Mouse (Mus musculus) midbrain, embryonic 13.5 days (tissue): ENCODE data around the gene Snx11. TPM values are rescaled to one million over a fixed set of nuclear protein-coding genes. Genes with fewer than 3 reads are reported as not detected.
"Not testable (repeated sequence)": the region's sequence is repeated elsewhere in the genome, so short reads cannot be mapped to it uniquely, and the experiment has no call there.

Source experiments
- ATAC-seq: fragments of 200-750 bp; cut with Nextera tagmentation; 2 replicates; pipeline ENCODE4 v1.8.0; 2017; ENCODE audit warnings: mild to moderate bottlenecking, moderate TSS enrichment, moderate library complexity
- H3K27ac ChIP-seq: fragments of 300-500 bp; sonication (generic); 2 replicates; pipeline ENCODE4 v1.5.1; 2015; ENCODE audit warnings: inconsistent platforms, mild to moderate bottlenecking, moderate library complexity
- H3K27me3 ChIP-seq: fragments of 300-500 bp; sonication (generic); 2 replicates; pipeline ENCODE4 v1.6.1; 2015; ENCODE audit warnings: mild to moderate bottlenecking, inconsistent platforms
- H3K36me3 ChIP-seq: fragments of 300-500 bp; sonication (generic); 2 replicates; pipeline ENCODE4 v1.6.1; 2015; ENCODE audit warnings: mild to moderate bottlenecking, inconsistent platforms
- H3K4me1 ChIP-seq: fragments of 300-500 bp; sonication (generic); replicated peaks from 2 replicates; pipeline ENCODE4 v1.6.1; 2015; ENCODE audit warnings: inconsistent platforms
- H3K4me2 ChIP-seq: fragments of 300-500 bp; sonication (generic); replicated peaks from 2 replicates; pipeline ENCODE4 v1.6.1; 2015; ENCODE audit warnings: moderate library complexity, mild to moderate bottlenecking, inconsistent platforms
- H3K4me3 ChIP-seq: fragments of 300-500 bp; sonication (generic); replicated peaks from 2 replicates; pipeline ENCODE4 v1.5.1; 2015; ENCODE audit warnings: mild to moderate bottlenecking, inconsistent platforms
- H3K9ac ChIP-seq: fragments of 300-500 bp; sonication (generic); replicated peaks from 2 replicates; pipeline ENCODE4 v1.6.1; 2015; ENCODE audit warnings: mild to moderate bottlenecking, inconsistent platforms
- H3K9me3 ChIP-seq: fragments of 300-500 bp; sonication (generic); 2 replicates; pipeline ENCODE4 v1.6.1; 2016; ENCODE audit warnings: mild to moderate bottlenecking, inconsistent platforms
- WGBS: fragments of 180-500 bp; shearing (Covaris S2); methylation state at CpG from one replicate; pipeline ENCODE4 v1.1.7; 2015; 5-methylcytosine and 5-hydroxymethylcytosine counted together
- polyA plus RNA-seq: library from polyadenylated mRNA; unstranded; fragments of >200 nt; fragmentation: Nextera tagmentation; extraction: Ambion mirVana; gene quantifications from 2 replicates; pipeline ENCODE4 v1.2.1, GENCODE M21; 2015

The Snx11 gene
- polyA plus RNA-seq, 1 experiment from 2014 or later, result 45.6 TPM

DNA sequence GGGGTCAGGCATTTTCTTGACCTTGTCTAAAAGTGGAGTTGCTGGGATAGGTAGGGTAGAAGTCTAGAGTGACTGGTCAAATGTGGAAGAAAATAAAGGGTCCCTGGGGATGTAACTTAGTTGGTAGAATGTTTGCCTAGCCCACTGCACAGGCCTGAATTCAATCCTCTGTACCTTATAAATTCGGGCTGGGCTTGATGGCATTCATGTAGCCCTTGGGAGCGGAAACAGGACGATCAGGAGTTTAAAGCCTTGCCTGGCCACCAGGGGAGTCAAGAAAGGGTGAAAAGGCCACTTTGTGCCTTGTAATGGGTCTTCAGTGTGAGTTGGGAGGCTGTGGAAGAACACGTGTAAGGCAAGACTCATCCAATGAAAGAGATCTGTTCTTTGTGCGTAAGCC is 12.6 kb upstream of the Snx11 start:
- H3K4me2 ChIP-seq, result peak overlapping the region; percentile 74
- H3K9me3 ChIP-seq, result no peaks in the 10 kb centered on the region
- H3K36me3 ChIP-seq, result peaks cover 3% of the 10 kb centered on the region; the same call in 1 of the 2 replicates
- no peak for ATAC-seq
- H3K4me3 ChIP-seq, result peak overlapping the region; percentile 75
- H3K9ac ChIP-seq, result peak overlapping the region; percentile 90
- 7% methylated on average over 5 of the region's 5 CpGs for WGBS
- no peaks in the 10 kb centered on the region for H3K27me3 ChIP-seq
- peaks cover 48% of the 10 kb centered on the region for H3K4me1 ChIP-seq
- no peak overlapping the region for H3K27ac ChIP-seq

GRCm38 (mm10) chr11:96788871-96789795 is 11.8 kb upstream of the Snx11 start, which contains the start of gene Cbx1:
Gene Cbx1 (plus strand): TSS chr11:96789127.
- 1% methylated on average over 92 of the region's 93 CpGs for WGBS
- Histone ChIP-seq H3K9me3 (no peaks in the 10 kb centered on the region), H3K27me3 (no peaks in the 10 kb centered on the region), H3K4me2 (peak within 1 kb of the TSS; percentile 74), H3K4me3 (peak within 1 kb of the TSS; percentile 75), H3K4me1 (peaks cover 48% of the 10 kb centered on the region), H3K27ac (peak within 1 kb of the TSS; percentile 97), H3K36me3 (no peaks in the 10 kb centered on the region), H3K9ac (peak within 1 kb of the TSS; percentile 90)
- ATAC-seq, result peak; percentile 99

DNA sequence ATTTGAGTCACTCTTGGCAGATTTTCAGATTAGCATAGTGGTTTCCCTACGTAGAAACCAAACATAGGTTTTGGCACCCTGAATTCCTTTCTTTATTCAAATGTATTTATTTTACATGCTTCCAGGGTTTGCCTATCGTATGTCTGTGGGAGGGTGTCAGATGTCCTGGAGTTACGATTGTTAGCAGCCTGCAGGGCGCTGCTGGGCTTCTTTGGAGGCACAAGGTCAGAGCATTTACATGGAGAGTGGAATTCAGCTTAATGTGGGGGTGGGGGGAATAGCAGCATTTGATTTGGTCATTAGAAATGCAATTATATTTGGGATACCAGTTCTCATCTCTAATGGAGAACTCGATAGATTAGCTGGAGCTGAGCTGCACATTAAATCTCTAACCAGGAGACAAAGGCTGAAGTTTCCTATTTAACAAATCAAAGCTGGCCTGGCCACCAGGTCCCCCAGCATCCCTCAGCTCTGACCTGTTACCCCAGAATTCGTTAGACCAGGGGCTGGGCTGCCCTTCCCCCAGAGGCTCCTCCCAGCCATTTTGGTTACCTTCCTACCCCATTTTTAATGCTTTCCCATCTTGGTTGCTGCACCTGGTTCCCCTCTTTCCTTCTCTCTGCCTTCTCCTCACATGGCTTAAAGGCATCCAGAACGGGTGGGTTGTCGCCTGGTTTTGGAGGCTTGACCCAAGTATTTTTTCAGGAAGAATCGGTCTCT is 9.5 kb upstream of the Snx11 start:
- no peak overlapping the region for H3K9ac ChIP-seq
- ATAC-seq, result no peak
- no peak overlapping the region for H3K27ac ChIP-seq
- H3K4me2 ChIP-seq, result no peak overlapping the region
- H3K4me1 ChIP-seq, result peaks cover 26% of the 10 kb centered on the region
- H3K9me3 ChIP-seq, result no peaks in the 10 kb centered on the region
- no peaks in the 10 kb centered on the region for H3K36me3 ChIP-seq
- WGBS, result 34% methylated on average over 9 of the region's 9 CpGs
- no peaks in the 10 kb centered on the region for H3K27me3 ChIP-seq
- H3K4me3 ChIP-seq, result no peak overlapping the region

GRCm38 (mm10) chr11:96784847-96785246 is 7.5 kb upstream of the Snx11 start:
- H3K4me3 ChIP-seq, H3K9me3 ChIP-seq, H3K36me3 ChIP-seq, H3K9ac ChIP-seq, H3K27me3 ChIP-seq, ATAC-seq, H3K4me1 ChIP-seq, H3K4me2 ChIP-seq, H3K27ac ChIP-seq: not testable (repeated sequence)
- WGBS, result 15% methylated on average over 7 of the region's 7 CpGs

DNA sequence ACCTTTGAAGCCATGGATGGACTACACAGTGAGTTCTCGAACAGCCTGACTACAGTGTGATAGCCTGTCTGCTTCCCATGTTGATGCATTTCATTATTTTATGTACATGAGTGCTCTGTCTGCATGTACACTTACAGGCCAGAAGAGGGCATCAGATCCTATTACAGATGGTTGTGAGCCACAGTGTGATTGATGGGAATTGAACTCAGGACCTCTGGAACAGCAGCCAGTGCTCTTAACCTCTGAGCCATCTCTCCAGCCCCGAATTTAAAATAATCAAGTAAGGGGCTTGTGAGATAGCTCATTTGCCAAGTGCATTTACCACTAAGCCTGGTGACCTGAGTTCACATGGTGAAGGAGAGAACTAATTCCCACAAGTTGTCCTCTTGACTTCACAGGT is 4.1 kb upstream of the Snx11 start:
- Histone ChIP-seq H3K36me3 (no peaks in the 10 kb centered on the region), H3K27ac (no peak overlapping the region), H3K9me3 (no peaks in the 10 kb centered on the region), H3K27me3 (no peaks in the 10 kb centered on the region), H3K9ac (no peak overlapping the region), H3K4me2 (no peak overlapping the region), H3K4me1 (peaks cover 10% of the 10 kb centered on the region), H3K4me3 (no peak overlapping the region)
- WGBS, result 83% methylated on average over 2 of the region's 2 CpGs
- ATAC-seq, result no peak

DNA sequence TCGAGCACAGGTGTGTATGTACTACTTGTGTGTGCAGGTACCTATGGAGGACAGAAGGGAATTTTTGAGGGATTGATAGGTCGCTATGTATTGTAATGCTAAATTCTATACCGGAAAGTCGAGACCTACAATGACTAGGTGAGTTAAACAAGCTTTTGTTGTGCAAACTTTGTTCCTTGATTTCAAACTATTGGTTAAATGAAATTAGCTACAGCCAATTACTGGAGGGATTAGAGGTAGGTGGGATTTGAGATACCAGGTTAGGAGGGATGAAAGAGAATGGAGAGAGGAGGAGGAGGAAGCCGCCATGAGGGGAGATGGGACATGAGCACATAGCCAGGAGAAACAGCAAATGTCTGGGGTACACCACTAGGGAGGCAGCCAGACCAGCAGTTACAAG is 2.9 kb upstream of the Snx11 start:
- Histone ChIP-seq H3K9ac (no peak overlapping the region), H3K27me3 (no peaks in the 10 kb centered on the region), H3K27ac (no peak overlapping the region), H3K4me3 (no peak overlapping the region), H3K9me3 (no peaks in the 10 kb centered on the region), H3K4me2 (no peak overlapping the region), H3K36me3 (no peaks in the 10 kb centered on the region), H3K4me1 (peaks cover 21% of the 10 kb centered on the region)
- 76% methylated on average over 5 of the region's 5 CpGs for WGBS
- no peak for ATAC-seq

DNA sequence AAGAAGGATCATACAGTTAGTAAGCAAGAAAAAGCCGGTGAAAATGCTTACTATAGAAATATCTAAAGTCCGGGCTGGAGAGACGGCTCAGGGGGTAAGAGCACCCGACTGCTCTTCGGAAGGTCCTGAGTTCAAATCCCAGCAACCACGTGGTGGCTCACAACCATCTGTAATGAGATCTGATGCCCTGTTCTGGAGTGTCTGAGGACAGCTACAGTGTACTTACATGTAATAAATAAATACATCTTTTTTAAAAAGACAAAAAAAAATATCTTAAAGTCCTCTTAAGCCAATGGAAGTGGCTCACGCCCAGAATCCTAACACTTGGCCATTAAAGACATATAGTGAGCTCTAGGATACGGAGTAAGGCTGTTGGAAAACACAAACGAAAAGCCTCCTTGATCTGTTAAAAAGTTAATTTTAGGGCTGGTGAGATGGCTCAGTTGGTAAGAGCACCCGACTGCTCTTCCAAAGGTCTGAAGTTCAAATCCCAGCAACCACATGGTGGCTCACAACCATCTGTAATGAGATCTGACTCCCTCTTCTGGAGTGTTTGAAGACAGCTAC is 785 bp upstream of the Snx11 start:
- Histone ChIP-seq H3K9ac (peak overlapping the region; percentile 76; the same call in 1 of the 2 replicates), H3K27ac (peak overlapping the region; percentile 68), H3K4me2 (peak overlapping the region; percentile 78), H3K4me1 (peaks cover 30% of the 10 kb centered on the region), H3K4me3 (peak overlapping the region; percentile 79)
- H3K36me3 ChIP-seq, H3K27me3 ChIP-seq, ATAC-seq, H3K9me3 ChIP-seq: not testable (repeated sequence)
- 75% methylated on average over 10 of the region's 10 CpGs for WGBS

DNA sequence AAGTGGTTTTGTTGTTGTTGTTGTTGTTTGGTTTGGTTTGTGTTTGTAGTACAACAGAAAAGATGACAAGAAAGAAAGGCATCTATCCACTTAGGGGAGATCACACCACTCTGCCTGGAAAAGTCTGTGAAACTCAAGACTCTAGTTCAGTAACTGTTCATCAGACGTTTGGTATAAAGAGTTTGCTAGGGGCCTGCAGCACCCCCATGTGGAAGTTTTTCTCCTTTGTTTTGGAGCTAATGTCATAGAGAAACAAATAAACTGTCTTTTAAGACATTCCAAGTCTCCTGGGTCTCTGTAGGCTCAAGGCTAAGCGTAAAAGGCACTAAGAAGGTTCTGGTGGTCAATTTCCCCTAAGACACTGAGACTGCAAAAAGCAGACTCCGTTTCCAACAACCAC is 1.3 kb downstream of the Snx11 start:
- Histone ChIP-seq H3K27ac (no peak overlapping the region), H3K4me3 (peak overlapping the region; percentile 79; the same call in 1 of the 2 replicates), H3K9me3 (no peaks in the 10 kb centered on the region), H3K36me3 (peaks cover 29% of the 10 kb centered on the region), H3K4me2 (peak overlapping the region; percentile 78), H3K27me3 (no peaks in the 10 kb centered on the region), H3K4me1 (peaks cover 30% of the 10 kb centered on the region), H3K9ac (peak overlapping the region; percentile 76)
- ATAC-seq, result no peak
- WGBS, result 56% methylated on average over 3 of the region's 3 CpGs

GRCm38 (mm10) chr11:96775665-96776064 is 1.7 kb downstream of the Snx11 start:
- H3K4me2 ChIP-seq, result peak overlapping the region; percentile 78; the same call in 1 of the 2 replicates
- H3K27me3 ChIP-seq, result no peaks in the 10 kb centered on the region
- H3K9ac ChIP-seq, result no peak overlapping the region
- peaks cover 30% of the 10 kb centered on the region for H3K4me1 ChIP-seq
- no peak overlapping the region for H3K27ac ChIP-seq
- H3K4me3 ChIP-seq, result no peak overlapping the region
- ATAC-seq, result no peak
- H3K9me3 ChIP-seq, result no peaks in the 10 kb centered on the region
- WGBS, result 72% methylated on average over 7 of the region's 7 CpGs
- peaks cover 33% of the 10 kb centered on the region for H3K36me3 ChIP-seq

DNA sequence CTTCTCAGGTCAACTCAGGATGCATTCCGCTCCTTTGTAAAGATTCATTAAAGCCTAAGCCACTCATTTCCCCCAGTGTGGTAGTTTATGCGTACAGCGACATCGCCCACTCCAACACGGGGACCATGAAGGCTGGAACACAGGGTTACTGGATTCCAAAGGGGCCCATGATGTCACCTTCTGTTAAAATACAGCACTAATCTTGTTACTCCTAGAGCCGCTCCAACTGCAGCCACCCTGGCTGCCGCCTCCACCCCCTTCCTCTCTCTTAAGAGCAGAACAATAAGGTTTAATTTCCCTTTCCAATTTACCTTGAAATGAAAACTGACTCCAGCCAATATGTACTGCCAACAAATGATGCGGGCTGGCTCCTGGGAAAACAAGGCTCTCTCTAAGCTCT is 2.3 kb downstream of the Snx11 start:
- no peak overlapping the region; the same call in 1 of the 2 replicates for H3K9ac ChIP-seq
- no peaks in the 10 kb centered on the region for H3K9me3 ChIP-seq
- H3K4me1 ChIP-seq, result peaks cover 30% of the 10 kb centered on the region
- H3K36me3 ChIP-seq, result peaks cover 39% of the 10 kb centered on the region
- H3K27ac ChIP-seq, result no peak overlapping the region
- H3K4me2 ChIP-seq, result 0 out of 2 replicates have a peak overlapping the region, but pooled peaks have one; percentile 15
- H3K4me3 ChIP-seq, result no peak overlapping the region
- WGBS, result 78% methylated on average over 8 of the region's 8 CpGs
- no peak for ATAC-seq
- H3K27me3 ChIP-seq, result no peaks in the 10 kb centered on the region

- Histone ChIP-seq H3K9me3 (no peaks in the 10 kb centered on the region), H3K4me2 (no peak overlapping the region), H3K9ac (no peak overlapping the region), H3K4me1 (peaks cover 30% of the 10 kb centered on the region), H3K27me3 (no peaks in the 10 kb centered on the region), H3K4me3 (no peak overlapping the region), H3K36me3 (peaks cover 44% of the 10 kb centered on the region), H3K27ac (no peak overlapping the region)
- no peak for ATAC-seq
- WGBS, result 82% methylated on average over 3 of the region's 3 CpGs
Observed at GRCm38 (mm10) chr11:96774536-96774935, 2.8 kb downstream of the Snx11 start.

DNA sequence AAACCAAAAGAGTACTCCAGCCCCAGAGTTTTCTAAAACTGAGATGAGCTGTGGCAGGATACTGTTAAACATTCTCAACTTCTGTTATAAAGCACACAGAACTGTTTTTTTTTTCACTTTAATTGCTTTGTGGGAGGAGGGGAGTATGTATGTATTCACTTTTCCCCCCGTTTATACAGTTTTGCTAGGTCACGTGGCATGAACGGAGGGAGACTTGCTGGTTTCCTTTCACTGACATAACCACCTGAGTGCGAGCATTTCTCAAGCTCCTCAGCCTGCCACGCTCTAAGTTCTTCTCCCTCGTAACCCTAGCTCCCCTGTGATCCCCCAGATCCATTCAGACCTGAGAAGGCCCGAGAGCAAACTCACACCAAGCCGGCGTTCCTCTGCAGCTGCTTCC is 4.9 kb downstream of the Snx11 start:
- no peaks in the 10 kb centered on the region for H3K27me3 ChIP-seq
- H3K4me1 ChIP-seq, result peaks cover 40% of the 10 kb centered on the region
- H3K9me3 ChIP-seq, result no peaks in the 10 kb centered on the region
- H3K27ac ChIP-seq, result no peak overlapping the region
- no peak overlapping the region for H3K4me2 ChIP-seq
- peaks cover 65% of the 10 kb centered on the region for H3K36me3 ChIP-seq
- H3K4me3 ChIP-seq, result no peak overlapping the region
- no peak for ATAC-seq
- H3K9ac ChIP-seq, result no peak overlapping the region
- WGBS, result 92% methylated on average over 9 of the region's 9 CpGs
